Mouse (Mus musculus) liver, embryonic 15.5 days (tissue): Measurements from ENCODE around the gene Commd6. TPM values are rescaled to one million over a fixed set of nuclear protein-coding genes. Genes with fewer than 3 reads are reported as not detected.
"Not testable (repeated sequence)": the region's sequence is repeated elsewhere in the genome, so short reads cannot be mapped to it uniquely, and the experiment has no call there.

Source experiments
- ATAC-seq: fragments of 200-750 bp; cut with Nextera tagmentation; 2 replicates; pipeline ENCODE4 v1.8.0; 2017; ENCODE audit warnings: moderate number of reproducible peaks, mild to moderate bottlenecking, moderate library complexity; ENCODE audit not compliant: insufficient read depth
- H3K27ac ChIP-seq: fragments of 300-500 bp; sonication (generic); replicated peaks from 2 replicates; pipeline ENCODE4 v1.5.1; 2015; ENCODE audit warnings: mild to moderate bottlenecking, inconsistent platforms
- H3K27me3 ChIP-seq: fragments of 300-500 bp; sonication (generic); 2 replicates; pipeline ENCODE4 v1.6.1; 2015; ENCODE audit warnings: mild to moderate bottlenecking, inconsistent platforms
- H3K36me3 ChIP-seq: fragments of 300-500 bp; sonication (generic); replicated peaks from 2 replicates; pipeline ENCODE4 v1.6.1; 2015; ENCODE audit warnings: moderate library complexity, mild to moderate bottlenecking, inconsistent platforms
- H3K4me1 ChIP-seq: fragments of 300-500 bp; sonication (generic); replicated peaks from 2 replicates; pipeline ENCODE4 v1.6.1; 2015; ENCODE audit warnings: inconsistent platforms
- H3K4me2 ChIP-seq: fragments of 300-500 bp; sonication (generic); 2 replicates; pipeline ENCODE4 v1.6.1; 2015; ENCODE audit warnings: moderate library complexity, mild to moderate bottlenecking, inconsistent platforms
- H3K4me3 ChIP-seq: fragments of 300-500 bp; sonication (generic); replicated peaks from 2 replicates; pipeline ENCODE4 v1.5.1; 2015; ENCODE audit warnings: mild to moderate bottlenecking, inconsistent platforms
- H3K9ac ChIP-seq: fragments of 300-500 bp; sonication (generic); 2 replicates; pipeline ENCODE4 v1.6.1; 2015; ENCODE audit warnings: moderate library complexity, mild to moderate bottlenecking, inconsistent platforms
- H3K9me3 ChIP-seq: fragments of 300-500 bp; sonication (generic); replicated peaks from 2 replicates; pipeline ENCODE4 v1.6.1; 2016; ENCODE audit warnings: inconsistent platforms
- WGBS: fragments of 180-500 bp; shearing (Covaris S2); methylation state at CpG from one replicate; pipeline ENCODE4 v1.1.7; 2015; ENCODE audit warnings: mixed read lengths; ENCODE audit not compliant: insufficient replicate concordance; 5-methylcytosine and 5-hydroxymethylcytosine counted together
- polyA plus RNA-seq: library from polyadenylated mRNA; unstranded; fragments of >200 nt; fragmentation: Nextera tagmentation; extraction: Ambion mirVana; gene quantifications from 2 replicates; pipeline ENCODE4 v1.2.1, GENCODE M21; 2015

Commd6 gene
- polyA plus RNA-seq, 1 experiment from 2014 or later = 42.9 TPM

- not testable (repeated sequence) for H3K4me3 ChIP-seq, H3K36me3 ChIP-seq, H3K27ac ChIP-seq, H3K9ac ChIP-seq, ATAC-seq, H3K4me2 ChIP-seq, H3K4me1 ChIP-seq, H3K9me3 ChIP-seq, H3K27me3 ChIP-seq
- WGBS = 43% methylated on average over 3 of the region's 4 CpGs
Observed at GRCm38 (mm10) chr14:101588209-101588991, 52.1 kb downstream of the Commd6 start.

GRCm38 (mm10) chr14:101587366-101588040 is 53.0 kb downstream of the Commd6 start:
- not testable (repeated sequence) for H3K9ac ChIP-seq, H3K4me1 ChIP-seq, H3K4me3 ChIP-seq, ATAC-seq, H3K27ac ChIP-seq, H3K4me2 ChIP-seq, H3K27me3 ChIP-seq, H3K36me3 ChIP-seq, H3K9me3 ChIP-seq
- WGBS = 44% methylated on average over 5 of the region's 6 CpGs

- no peaks in the 10 kb centered on the region for H3K9me3 ChIP-seq
- ATAC-seq = no peak
- 39% methylated on average over 7 of the region's 7 CpGs for WGBS
Observed at GRCm38 (mm10) chr14:101586096-101586495, 54.4 kb downstream of the Commd6 start.

More at GRCm38 (mm10) chr14:101586096-101586495, 54.4 kb downstream of the Commd6 start:
- Histone ChIP-seq H3K9ac (no peak overlapping the region), H3K27ac (no peak overlapping the region), H3K4me1 (no peaks in the 10 kb centered on the region), H3K4me2 (no peak overlapping the region), H3K36me3 (no peaks in the 10 kb centered on the region), H3K4me3 (no peak overlapping the region), H3K27me3 (no peaks in the 10 kb centered on the region)

Other genes with a start within 250 kb of the Commd6 start
- gene Tbc1d4, start 31.5 kb downstream of the Commd6 start, polyA plus RNA-seq = 1.8 and 2.1 TPM in 2 replicates
- gene Uchl3, start 13.3 kb upstream of the Commd6 start, polyA plus RNA-seq = 44.7 and 51.5 TPM in 2 replicates
- 0.31 TPM in 1 of 2 replicates, not detected in the other for gene Gm9922, start 89.1 kb upstream of the Commd6 start, polyA plus RNA-seq
- 2.7 and 3.7 TPM in 2 replicates for gene Lmo7, start 89.3 kb upstream of the Commd6 start, polyA plus RNA-seq